Mouse (Mus musculus): ENCODE measurements at regions not wholly inside any gene's neighbourhood (a gene's known extent, or its start where the extent isn't known, plus 50 kb on each side); places are given as distances from the start of the nearest gene placed in this dataset.

- TF ChIP-seq CTCF (IDR thresholded peaks at IDR 0.05; ENCODE audit: low read depth) (no peak), EP300 (IDR thresholded peaks at IDR 0.05; ENCODE audit: low read depth) (no peak)
These were observed 222.4 kb upstream of the Atp2b1 start for GRCm38 (mm10) chr10:98691816-98692215.

Measured in heart, postnatal 0 days (tissue).